ENCODE assay signal across 8 mouse cellular contexts in genomic region chr9:64736076-64736638, GRCm38 (mm10). TPM values are rescaled to one million over a fixed set of nuclear protein-coding genes. Genes with fewer than 3 reads are reported as not detected.
DNase-seq lines count a peak whose midpoint lies in the region; ATAC-seq and TF ChIP-seq lines count a peak whose summit lies in the region.

No protein-coding gene starts in this region.

- peak overlapping the region; percentile 84 for H3K9ac ChIP-seq in ES-Bruce4 (ENCODE audit: low read depth, poor library complexity, severe bottlenecking)
- H3K9ac ChIP-seq in forebrain, embryonic 12.5 days, result peak overlapping the region; percentile 90
- H3K9ac ChIP-seq in limb, embryonic 15.5 days, result peak overlapping the region; percentile 89

- peak overlapping the region; percentile 63 for H3K4me2 ChIP-seq in forebrain, embryonic 12.5 days
- peak overlapping the region; percentile 64 for H3K4me2 ChIP-seq in limb, embryonic 15.5 days

- H3K9me3 ChIP-seq in ES-Bruce4 (replicated peaks; ENCODE audit: control insufficient read depth, insufficient read depth, low read length, poor library complexity, severe bottlenecking), result no peaks in the 10 kb centered on the region
- no peaks in the 10 kb centered on the region for H3K9me3 ChIP-seq in forebrain, embryonic 12.5 days
- no peaks in the 10 kb centered on the region for H3K9me3 ChIP-seq in limb, embryonic 15.5 days

- no peaks in the 10 kb centered on the region for H3K36me3 ChIP-seq in ES-Bruce4 (ENCODE audit: control insufficient read depth, insufficient read depth, low read length, poor library complexity, severe bottlenecking)
- no peaks in the 10 kb centered on the region for H3K36me3 ChIP-seq in forebrain, embryonic 12.5 days (replicated peaks)
- H3K36me3 ChIP-seq in limb, embryonic 15.5 days, result no peaks in the 10 kb centered on the region

- peak overlapping the region; percentile 98 for H3K27ac ChIP-seq in gastrocnemius, adult 2 months
- H3K27ac ChIP-seq in ES-Bruce4 (ENCODE audit: insufficient read depth, low read length), result peak overlapping the region; percentile 52
- H3K27ac ChIP-seq in forebrain, embryonic 12.5 days, result peak overlapping the region; percentile 93
- H3K27ac ChIP-seq in limb, embryonic 15.5 days, result peak overlapping the region; percentile 93
- 0 out of 2 replicates have a peak overlapping the region, but pooled peaks have one; percentile 22 for H3K27ac ChIP-seq in olfactory bulb, adult 2 months (ENCODE audit: insufficient read depth, low read depth, low read length)

- TF ChIP-seq CTCF in gastrocnemius, adult 2 months (IDR thresholded peaks at IDR 0.05), result no peak
- no peak for TF ChIP-seq CTCF in ES-Bruce4 (IDR thresholded peaks at IDR 0.05; ENCODE audit: low read depth, low read length)
- TF ChIP-seq CTCF in olfactory bulb, adult 2 months (IDR thresholded peaks at IDR 0.05; ENCODE audit: insufficient read depth, low read depth, low read length), result no peak

- no peaks in the 10 kb centered on the region for H3K4me1 ChIP-seq in ES-Bruce4 (ENCODE audit: control insufficient read depth, insufficient read depth, low read length)
- H3K4me1 ChIP-seq in forebrain, embryonic 12.5 days, result peaks cover 8% of the 10 kb centered on the region
- H3K4me1 ChIP-seq in limb, embryonic 15.5 days, result peaks cover 4% of the 10 kb centered on the region; the same call in 1 of the 2 replicates
- H3K4me1 ChIP-seq in olfactory bulb, adult 2 months (ENCODE audit: control insufficient read depth, insufficient read depth, low read length), result peaks cover 2% of the 10 kb centered on the region; the same call in 1 of the 2 replicates

- no peak for ATAC-seq in forebrain, embryonic 12.5 days (ENCODE audit: low FRiP score)
- ATAC-seq in limb, embryonic 15.5 days (ENCODE audit: insufficient number of reproducible peaks, low FRiP score, low TSS enrichment, low read depth), result no peak

- intact Hi-C loops in gastrocnemius, adult 2 months (cut with DNase I), result loop anchor here (5.0 kb wide), 1 partner anchor 76 kb away; the partner anchor contains the start of gene Dennd4a

- H3K4me3 ChIP-seq in gastrocnemius, adult 2 months, result peak overlapping the region; percentile 99
- H3K4me3 ChIP-seq in ES-Bruce4 (ENCODE audit: low read depth, low read length), result peak overlapping the region; percentile 86
- H3K4me3 ChIP-seq in forebrain, embryonic 12.5 days (replicated peaks), result peak overlapping the region; percentile 98
- peak overlapping the region; percentile 81 for H3K4me3 ChIP-seq in limb, embryonic 15.5 days
- peak overlapping the region; percentile 96 for H3K4me3 ChIP-seq in olfactory bulb, adult 2 months (ENCODE audit: insufficient read depth, low read depth, low read length)

- 13% methylated on average over 9 of the region's 9 CpGs for WGBS in forebrain, embryonic 12.5 days
- 11% methylated on average over 9 of the region's 9 CpGs for WGBS in limb, embryonic 15.5 days
- 9% methylated on average over 9 of the region's 9 CpGs for WGBS in olfactory bulb, adult 2 months

- TF ChIP-seq EP300 in ES-Bruce4 (IDR thresholded peaks at IDR 0.05; ENCODE audit: insufficient read depth, low read depth, low read length), result no peak

- no peaks in the 10 kb centered on the region for H3K27me3 ChIP-seq in ES-Bruce4 (ENCODE audit: control insufficient read depth, insufficient read depth, low read length, poor library complexity, severe bottlenecking)
- no peaks in the 10 kb centered on the region for H3K27me3 ChIP-seq in forebrain, embryonic 12.5 days
- H3K27me3 ChIP-seq in limb, embryonic 15.5 days, result no peaks in the 10 kb centered on the region

- no peak for DNase-seq in gastrocnemius, adult 2 months
- no peak for DNase-seq in gastrocnemius, adult 8-10 months (ENCODE audit: low spot score in 2 of 2)
- DNase-seq in frontal cortex, postnatal 14 days (ENCODE audit: low spot score in 2 of 2), result no peak
- no peak for DNase-seq in cerebellum, postnatal 25 days

- TF ChIP-seq POLR2A in ES-Bruce4 (IDR thresholded peaks at IDR 0.05; ENCODE audit: insufficient read depth, low read length), result no peak
- no peak for TF ChIP-seq POLR2A in olfactory bulb, adult 2 months (IDR thresholded peaks at IDR 0.05; ENCODE audit: insufficient read depth, low read depth, low read length)

RNA-seq across cellular contexts. Expression of gene Rab11a, which starts 1.4 kb away (rescaled TPM):
- 10 to 100 TPM; 87.7 to 96.7 TPM for total RNA-seq in gastrocnemius, adult 2 months (2021)
- 100 to 1,000 TPM in 3 of 4 experiments, 10 to 100 TPM in 1; 96.3 to 105 (median 102) TPM for total RNA-seq in gastrocnemius, adult 8-10 months (2022)
- polyA plus RNA-seq in ES-Bruce4 (2011; ENCODE audit: insufficient read depth, insufficient read length, low read depth, missing spikeins), result 222 and 243 TPM in 2 replicates
- polyA plus RNA-seq in forebrain, embryonic 12.5 days (2016; fragmentation: Nextera tagmentation; extraction: Ambion mirVana), result 259 and 279 TPM in 2 replicates
- polyA plus RNA-seq in limb, embryonic 15.5 days (2015; fragmentation: Nextera tagmentation; extraction: Ambion mirVana), result 476 and 503 TPM in 2 replicates
- polyA plus RNA-seq in olfactory bulb, adult 2 months (2012; ENCODE audit: insufficient read depth, insufficient read length, low replicate concordance, missing spikeins), result not detected in 2 replicates

Comparison
In these comparisons a context has a peak if more than half of its experiments do, and no peak if none do; other contexts are left out.
1. H3K27ac ChIP-seq: peak in every context shown above with its lines; median percentile 98 in gastrocnemius, adult 2 months; 93 in forebrain, embryonic 12.5 days; 93 in limb, embryonic 15.5 days; 52 in ES-Bruce4; 22 in olfactory bulb, adult 2 months.